Mouse (Mus musculus) hindbrain, embryonic 11.5 days (tissue): ENCODE measurements around the gene Fam192a. TPM values are rescaled to one million over a fixed set of nuclear protein-coding genes. Genes with fewer than 3 reads are reported as not detected.
A peak's percentile ranks its signal among the peaks of the same experiment; 100 is the strongest.

Experiments
- ATAC-seq: fragments of 200-750 bp; cut with Nextera tagmentation; 2 replicates; pipeline ENCODE4 v1.8.0; 2017; ENCODE audit warnings: mild to moderate bottlenecking, moderate TSS enrichment, moderate library complexity; ENCODE audit not compliant: low FRiP score
- DNase-seq: peaks from one replicate; pipeline ENCODE4 v3.0.0-alpha.2; 2015; ENCODE audit warnings: low spot score
- H3K27ac ChIP-seq: fragments of 300-500 bp; sonication (generic); 2 replicates; pipeline ENCODE4 v1.5.1; 2014; ENCODE audit warnings: mild to moderate bottlenecking, low read depth, low read length
- H3K27me3 ChIP-seq: fragments of 300-500 bp; sonication (generic); 2 replicates; pipeline ENCODE4 v1.6.1; 2014; ENCODE audit warnings: mild to moderate bottlenecking, low read length, moderate library complexity, mixed read lengths; ENCODE audit not compliant: control insufficient read depth, insufficient read depth
- H3K36me3 ChIP-seq: fragments of 300-500 bp; sonication (generic); 2 replicates; pipeline ENCODE4 v1.6.1; 2014; ENCODE audit warnings: mild to moderate bottlenecking, low read length, moderate library complexity, mixed read lengths; ENCODE audit not compliant: control insufficient read depth, insufficient read depth
- H3K4me1 ChIP-seq: fragments of 300-500 bp; sonication (generic); replicated peaks from 2 replicates; pipeline ENCODE4 v1.6.1; 2014; ENCODE audit warnings: low read length, mixed read lengths; ENCODE audit not compliant: control insufficient read depth, insufficient read depth
- H3K4me2 ChIP-seq: fragments of 300-500 bp; sonication (generic); replicated peaks from 2 replicates; pipeline ENCODE4 v1.6.1; 2014; ENCODE audit warnings: mild to moderate bottlenecking, low read depth, low read length
- H3K4me3 ChIP-seq: fragments of 300-500 bp; sonication (generic); 2 replicates; pipeline ENCODE4 v1.5.1; 2014; ENCODE audit warnings: low read depth, low read length
- H3K9ac ChIP-seq: fragments of 300-500 bp; sonication (generic); 2 replicates; pipeline ENCODE4 v1.6.1; 2014; ENCODE audit warnings: low read depth, low read length
- H3K9me3 ChIP-seq: fragments of 300-500 bp; sonication (generic); 2 replicates; pipeline ENCODE4 v1.6.1; 2016; ENCODE audit warnings: low read length; ENCODE audit not compliant: control insufficient read depth
- WGBS: fragments of 180-500 bp; shearing (Covaris S2); extraction: QIAGEN DNeasy Blood & Tissue Kit; methylation state at CpG from one replicate; pipeline ENCODE4 v1.1.7; 2014; 5-methylcytosine and 5-hydroxymethylcytosine counted together
- polyA plus RNA-seq: library from polyadenylated mRNA; unstranded; fragments of >200 nt; fragmentation: Nextera tagmentation; extraction: Ambion mirVana; gene quantifications from 2 replicates; pipeline ENCODE4 v1.2.1, GENCODE M21; 2014

Gene Fam192a
- 110 TPM in 2 replicates for polyA plus RNA-seq

DNA sequence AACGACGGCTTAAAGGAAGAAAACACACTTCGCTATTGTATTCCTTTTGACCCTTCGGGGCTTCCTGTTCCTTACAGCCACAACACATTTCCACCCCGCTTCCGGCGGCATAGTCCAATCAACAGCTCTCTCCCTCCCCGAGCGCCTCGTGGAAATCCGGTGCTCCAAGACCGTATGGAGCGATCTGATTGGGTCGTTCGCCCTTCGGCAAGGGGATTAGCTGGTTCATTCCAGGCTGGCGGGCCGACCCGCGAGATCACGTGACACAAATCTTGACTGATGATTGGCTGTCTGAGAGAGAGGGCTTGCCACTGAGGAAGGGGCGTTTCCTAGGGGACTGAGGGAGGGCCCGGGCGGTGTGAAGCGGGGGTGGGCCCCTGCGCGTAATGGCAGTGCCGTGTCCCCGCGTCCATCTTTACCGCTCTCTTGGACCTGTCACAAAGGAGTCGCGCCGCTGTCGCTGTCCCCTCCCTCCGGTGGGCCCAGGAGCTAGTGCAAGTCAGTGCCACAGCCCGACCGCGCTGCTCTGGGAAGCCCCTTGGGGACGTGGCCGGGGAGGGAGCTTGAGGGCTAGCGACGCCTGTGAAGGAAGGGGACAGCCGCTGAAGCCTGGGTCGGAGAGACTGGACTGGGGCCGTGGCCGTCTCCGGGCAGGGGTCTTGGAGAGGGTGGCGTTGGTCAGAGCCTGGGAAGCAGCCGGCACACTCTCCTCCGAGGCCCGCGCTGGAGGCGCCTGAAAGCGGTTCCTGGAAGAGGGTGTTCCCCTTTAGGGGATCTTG is at the start of gene Fam192a, which contains the start of gene Rspry1:
TSS of gene Fam192a (minus strand) at position 391 of the 779 bp plus-strand sequence.
TSS of gene Rspry1 (plus strand) at position 331 of the 779 bp plus-strand sequence.
- peak within 1 kb of the TSS; percentile 97 for H3K4me3 ChIP-seq
- no peaks in the 10 kb centered on the region for H3K9me3 ChIP-seq
- ATAC-seq, result peak; percentile 100

DNA sequence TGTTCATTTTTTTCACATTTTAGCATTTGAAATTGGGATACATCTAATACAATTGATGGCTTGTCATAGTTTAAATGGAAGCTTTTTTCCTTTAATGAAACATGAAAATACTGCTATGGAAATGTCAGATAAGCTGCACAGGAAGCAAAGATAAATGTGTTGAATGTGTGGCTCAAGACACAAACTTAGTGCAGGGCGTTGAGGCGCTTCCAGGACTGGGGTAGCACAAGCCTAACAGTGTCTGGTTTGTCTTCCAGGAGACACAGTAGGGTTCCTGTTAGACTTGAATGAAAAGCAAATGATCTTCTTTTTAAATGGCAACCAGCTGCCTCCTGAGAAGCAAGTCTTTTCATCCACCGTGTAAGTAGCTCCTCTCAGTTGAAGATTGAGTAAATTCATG is 47.7 kb upstream of the Fam192a start:
- Histone ChIP-seq H3K36me3 (0 out of 2 replicates have a peak, but pooled peaks cover 3% of the 10 kb centered on the region), H3K4me3 (no peak overlapping the region), H3K27me3 (no peaks in the 10 kb centered on the region), H3K4me1 (no peaks in the 10 kb centered on the region), H3K9me3 (no peaks in the 10 kb centered on the region), H3K9ac (no peak overlapping the region), H3K27ac (no peak overlapping the region), H3K4me2 (no peak overlapping the region)
- ATAC-seq (no peak), DNase-seq (no peak)
- 48% methylated on average over 3 of the region's 3 CpGs for WGBS

More for the DNA sequence above, at the start of gene Fam192a, which contains the start of gene Rspry1:
- WGBS, result under 1% methylated on average over 55 of the region's 55 CpGs
- H3K27ac ChIP-seq, result peak within 1 kb of the TSS; percentile 90
- peak within 1 kb of the TSS; percentile 91 for H3K4me2 ChIP-seq
- DNase-seq, result peak; percentile 99
- no peaks in the 10 kb centered on the region for H3K27me3 ChIP-seq
- H3K36me3 ChIP-seq, result no peaks in the 10 kb centered on the region
- H3K4me1 ChIP-seq, result 0 out of 2 replicates have a peak, but pooled peaks cover 2% of the 10 kb centered on the region
- peak within 1 kb of the TSS; percentile 96 for H3K9ac ChIP-seq

DNA sequence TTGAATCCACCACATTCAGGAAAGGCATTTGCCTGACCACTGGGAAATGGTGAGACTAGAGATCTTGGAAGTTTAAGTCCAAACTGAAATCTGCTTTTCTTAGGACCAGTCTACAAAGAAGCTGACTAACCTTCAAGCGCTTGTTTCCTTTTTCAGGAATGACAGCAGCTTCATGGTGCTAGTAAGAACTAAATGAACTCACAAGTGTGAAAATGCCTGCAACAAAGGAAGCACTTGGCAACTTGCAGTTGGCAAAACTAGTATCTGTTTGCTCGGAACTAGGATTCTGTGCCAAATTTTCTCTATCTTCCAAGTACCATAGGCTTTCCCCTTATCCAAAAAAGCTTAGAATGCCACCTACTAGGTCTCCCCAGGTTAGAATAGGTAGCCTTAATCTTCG is 44.4 kb upstream of the Fam192a start:
- ATAC-seq (no peak), DNase-seq (no peak)
- no peaks in the 10 kb centered on the region for H3K4me1 ChIP-seq
- H3K9me3 ChIP-seq, result no peaks in the 10 kb centered on the region
- H3K4me2 ChIP-seq, result no peak overlapping the region
- H3K9ac ChIP-seq, result no peak overlapping the region
- H3K36me3 ChIP-seq, result 0 out of 2 replicates have a peak, but pooled peaks cover 5% of the 10 kb centered on the region
- H3K27me3 ChIP-seq, result no peaks in the 10 kb centered on the region
- WGBS, result 91% methylated on average over 3 of the region's 3 CpGs
- no peak overlapping the region for H3K4me3 ChIP-seq
- no peak overlapping the region for H3K27ac ChIP-seq

DNA sequence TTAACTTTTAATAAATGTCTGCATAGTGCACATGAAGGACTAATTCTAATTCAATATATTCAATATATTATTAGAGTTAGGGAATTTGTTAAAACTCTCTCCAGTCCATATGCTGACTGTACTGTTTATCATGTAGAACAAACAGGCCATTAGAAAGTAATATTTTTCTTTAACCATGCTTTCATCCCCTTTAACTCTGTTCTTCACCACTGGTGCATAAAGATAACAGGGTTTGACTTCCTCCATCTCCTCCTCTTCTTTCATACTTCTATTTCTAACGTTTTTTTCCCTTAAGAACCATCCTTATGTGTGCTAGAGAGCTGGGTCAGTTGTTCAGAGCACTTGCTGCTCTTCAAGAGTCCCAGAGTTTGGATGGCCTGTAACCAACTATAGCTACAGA is 43.4 kb upstream of the Fam192a start:
- no peaks in the 10 kb centered on the region for H3K4me1 ChIP-seq
- no peaks in the 10 kb centered on the region for H3K27me3 ChIP-seq
- no peak overlapping the region for H3K9ac ChIP-seq
- 0 out of 2 replicates have a peak, but pooled peaks cover 5% of the 10 kb centered on the region for H3K36me3 ChIP-seq
- H3K4me2 ChIP-seq, result no peak overlapping the region
- DNase-seq, result no peak
- no peak overlapping the region for H3K4me3 ChIP-seq
- H3K27ac ChIP-seq, result no peak overlapping the region
- WGBS, result 52% methylated on average over 1 of the region's 1 CpGs
- no peaks in the 10 kb centered on the region for H3K9me3 ChIP-seq
- no peak for ATAC-seq

DNA sequence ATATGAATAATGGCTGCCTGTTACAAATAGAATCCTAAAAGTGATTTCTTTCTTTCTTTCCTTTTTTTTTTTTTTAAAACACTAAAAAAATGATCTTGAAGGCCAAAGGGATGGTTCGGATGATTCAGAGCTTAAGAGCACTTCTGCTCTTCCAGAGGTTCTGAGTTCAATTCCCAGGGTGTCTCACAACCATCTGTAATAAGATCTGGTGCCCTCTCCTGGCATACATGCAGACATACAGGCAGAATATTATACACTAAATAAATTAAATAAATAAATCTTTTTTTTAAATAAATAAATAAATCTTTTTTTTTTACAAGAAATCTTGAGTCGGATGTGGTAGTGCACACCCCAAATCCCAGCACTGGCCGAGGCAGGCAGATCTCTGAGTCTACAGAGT is 40.1 kb upstream of the Fam192a start:
- Histone ChIP-seq H3K4me1 (no peaks in the 10 kb centered on the region), H3K9me3 (no peaks in the 10 kb centered on the region), H3K4me3 (no peak overlapping the region), H3K36me3 (0 out of 2 replicates have a peak, but pooled peaks cover 12% of the 10 kb centered on the region), H3K27ac (no peak overlapping the region), H3K27me3 (no peaks in the 10 kb centered on the region), H3K4me2 (no peak overlapping the region), H3K9ac (no peak overlapping the region)
- WGBS, result 93% methylated on average over 3 of the region's 3 CpGs
- DNase-seq (no peak), ATAC-seq (no peak)

DNA sequence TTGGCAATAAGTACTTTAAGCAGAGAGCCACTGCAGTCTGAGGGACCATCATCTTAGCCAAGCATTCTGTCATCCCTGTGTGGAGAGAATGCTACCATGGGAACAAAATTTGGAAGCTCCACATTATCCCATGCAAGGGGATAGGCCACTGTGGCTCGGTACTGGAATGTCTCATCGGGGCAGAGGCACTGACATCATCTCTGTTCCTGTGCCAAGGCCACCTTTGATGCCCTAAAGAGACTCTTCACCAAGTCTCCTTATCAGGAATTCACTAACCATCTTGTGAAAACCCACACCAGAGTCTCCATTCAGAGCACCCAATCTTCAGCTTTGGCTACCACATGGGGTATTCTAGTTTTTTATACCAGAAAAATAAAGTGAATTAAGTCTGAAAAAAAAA is 39.4 kb upstream of the Fam192a start:
- no peak overlapping the region for H3K4me2 ChIP-seq
- H3K36me3 ChIP-seq, result 0 out of 2 replicates have a peak, but pooled peaks cover 12% of the 10 kb centered on the region
- H3K9me3 ChIP-seq, result no peaks in the 10 kb centered on the region
- H3K27ac ChIP-seq, result no peak overlapping the region
- no peak overlapping the region for H3K4me3 ChIP-seq
- no peaks in the 10 kb centered on the region for H3K27me3 ChIP-seq
- ATAC-seq (no peak), DNase-seq (no peak)
- no peaks in the 10 kb centered on the region for H3K4me1 ChIP-seq
- H3K9ac ChIP-seq, result no peak overlapping the region
- 91% methylated on average over 2 of the region's 2 CpGs for WGBS

DNA sequence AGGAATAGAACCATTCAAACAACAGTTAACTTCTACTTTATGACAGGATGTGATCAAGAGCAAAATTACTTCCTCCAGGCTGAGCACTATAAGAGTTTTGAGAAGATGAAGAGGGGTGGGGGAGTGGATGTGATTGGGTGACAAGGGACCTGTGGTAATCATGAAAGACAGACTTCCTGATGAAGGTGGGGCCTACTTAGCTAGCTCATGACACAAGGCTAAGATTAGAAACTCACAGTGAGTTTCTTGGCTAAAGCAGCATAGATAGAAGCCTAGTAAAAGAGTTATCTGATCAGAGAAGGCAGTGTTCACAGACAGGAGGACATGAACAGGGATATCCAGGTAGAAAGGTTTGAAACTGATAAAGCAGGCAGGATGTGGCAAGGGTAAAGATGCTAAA is 32.4 kb upstream of the Fam192a start:
- Histone ChIP-seq H3K4me2 (no peak overlapping the region), H3K27ac (no peak overlapping the region), H3K9ac (no peak overlapping the region), H3K9me3 (no peaks in the 10 kb centered on the region), H3K4me3 (no peak overlapping the region), H3K27me3 (no peaks in the 10 kb centered on the region), H3K36me3 (0 out of 2 replicates have a peak, but pooled peaks cover 7% of the 10 kb centered on the region), H3K4me1 (no peaks in the 10 kb centered on the region)
- no peak for DNase-seq
- ATAC-seq, result no peak

DNA sequence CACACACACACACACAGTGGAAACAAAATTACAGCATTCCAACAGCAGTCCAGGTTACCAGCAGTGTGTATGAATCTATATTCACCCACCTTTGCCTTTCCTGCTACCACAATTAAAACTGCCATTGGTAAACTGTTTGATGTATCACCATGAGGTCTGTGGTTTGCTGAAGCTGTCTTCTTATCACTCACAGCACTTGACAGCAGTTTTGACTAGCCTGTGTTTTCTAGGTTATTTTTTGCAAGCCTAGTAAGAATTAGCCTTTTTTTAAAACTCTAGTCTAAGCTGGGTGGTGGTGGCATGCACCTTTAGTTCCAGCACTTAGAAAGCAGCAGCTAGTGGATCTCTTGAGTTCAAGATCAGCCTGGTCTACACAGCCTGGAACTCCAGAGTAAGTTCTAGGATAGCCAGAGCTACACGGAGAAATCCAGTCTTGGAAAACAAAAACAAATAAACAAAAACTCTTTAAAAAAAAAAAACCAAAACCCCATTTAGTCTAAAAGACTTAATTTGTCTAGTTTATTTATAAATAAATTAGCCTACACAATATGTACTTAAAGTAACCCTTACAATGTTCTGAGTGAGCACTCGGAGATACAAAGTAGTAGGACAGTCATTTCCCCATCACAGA is 31.9 kb upstream of the Fam192a start:
- no peak overlapping the region for H3K4me3 ChIP-seq
- no peaks in the 10 kb centered on the region for H3K27me3 ChIP-seq
- DNase-seq (no peak), ATAC-seq (no peak)
- no peaks in the 10 kb centered on the region for H3K4me1 ChIP-seq
- WGBS, result 89% methylated on average over 2 of the region's 2 CpGs
- 0 out of 2 replicates have a peak, but pooled peaks cover 7% of the 10 kb centered on the region for H3K36me3 ChIP-seq
- H3K9ac ChIP-seq, result no peak overlapping the region
- H3K9me3 ChIP-seq, result no peaks in the 10 kb centered on the region
- H3K4me2 ChIP-seq, result no peak overlapping the region
- no peak overlapping the region for H3K27ac ChIP-seq
